Mouse (Mus musculus) liver, postnatal 0 days (tissue): ENCODE measurements at regions not wholly inside any gene's neighbourhood (a gene's known extent, or its start where the extent isn't known, plus 50 kb on each side); places are given as distances from the start of the nearest gene placed in this dataset.

Experiments
- CTCF ChIP-seq: sonication (generic); IDR thresholded peaks from 2 replicates; pipeline ENCODE4 v1.5.1; 2016; ENCODE audit warnings: antibody characterized with exemption, low read depth
- EP300 ChIP-seq: IDR thresholded peaks from 2 replicates; pipeline ENCODE4 v1.6.1; 2016; ENCODE audit warnings: antibody characterized with exemption, low read depth, mild to moderate bottlenecking

DNA sequence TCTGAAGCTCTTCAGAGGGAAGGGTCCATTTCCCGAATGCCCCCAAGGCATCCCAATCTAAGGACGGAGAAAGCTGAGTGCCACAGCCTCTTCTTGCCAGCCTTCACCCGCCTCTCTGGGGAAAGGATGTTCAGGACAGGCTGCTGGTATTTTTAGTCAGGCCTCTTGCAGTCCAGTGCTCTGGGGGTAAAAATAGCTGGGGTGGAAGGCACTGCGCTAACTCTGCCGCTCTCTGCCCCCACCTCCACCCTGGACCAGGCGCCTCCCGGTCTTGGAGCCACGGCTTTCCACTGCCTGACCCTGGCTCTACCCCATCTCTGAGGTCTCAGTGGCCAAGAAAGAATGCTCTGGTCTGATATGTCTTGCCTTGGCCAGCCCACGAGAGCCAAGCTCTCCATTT, 128.9 kb downstream of the Vegfa start:
- TF ChIP-seq CTCF (no peak), EP300 (no peak)
